Mouse (Mus musculus): ENCODE results near the gene St6galnac5.

The St6galnac5 gene

DNA sequence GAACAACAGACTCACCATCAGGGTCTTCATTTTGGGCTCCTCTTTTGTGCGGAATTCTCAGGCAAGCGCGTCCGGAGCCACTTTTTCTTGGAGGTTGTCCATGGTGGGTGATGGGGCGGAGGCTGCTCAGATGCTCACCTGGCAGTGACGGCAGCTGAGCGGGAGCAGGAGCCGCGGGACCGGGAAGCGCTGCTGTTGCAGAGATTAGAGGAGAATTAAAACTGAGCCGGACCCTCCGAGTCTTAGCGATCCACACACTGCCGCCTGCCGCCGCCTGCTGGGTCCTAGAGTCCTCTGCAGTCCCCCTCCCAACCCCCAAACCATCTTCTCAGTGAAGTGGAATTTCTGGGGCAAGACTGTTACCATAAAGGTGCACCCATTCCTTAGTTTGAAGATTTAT is at the start of gene St6galnac5:
St6galnac5 (minus strand) TSS at position 259 of the 400 bp plus-strand sequence.
- DNase-seq = no peak

DNA sequence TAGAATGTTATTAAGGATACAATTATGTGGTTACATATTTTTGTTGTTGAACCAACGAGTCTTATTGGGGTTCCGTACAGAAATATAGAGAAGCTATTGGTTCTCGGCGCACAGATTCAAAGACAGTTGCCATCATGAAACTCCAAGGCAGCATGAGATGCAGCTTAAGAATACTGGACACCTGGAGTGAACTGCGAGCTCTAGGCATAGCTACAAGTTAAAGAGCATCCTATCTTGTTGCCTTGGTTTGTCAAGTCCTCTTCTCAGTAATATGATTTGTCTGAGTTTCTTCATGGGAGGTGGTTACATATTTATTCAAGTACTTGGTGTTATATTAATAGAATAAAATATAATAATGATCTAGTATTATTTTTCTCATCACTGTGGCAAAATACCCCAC is 48.7 kb upstream of the St6galnac5 start:
- no peak for DNase-seq

DNA sequence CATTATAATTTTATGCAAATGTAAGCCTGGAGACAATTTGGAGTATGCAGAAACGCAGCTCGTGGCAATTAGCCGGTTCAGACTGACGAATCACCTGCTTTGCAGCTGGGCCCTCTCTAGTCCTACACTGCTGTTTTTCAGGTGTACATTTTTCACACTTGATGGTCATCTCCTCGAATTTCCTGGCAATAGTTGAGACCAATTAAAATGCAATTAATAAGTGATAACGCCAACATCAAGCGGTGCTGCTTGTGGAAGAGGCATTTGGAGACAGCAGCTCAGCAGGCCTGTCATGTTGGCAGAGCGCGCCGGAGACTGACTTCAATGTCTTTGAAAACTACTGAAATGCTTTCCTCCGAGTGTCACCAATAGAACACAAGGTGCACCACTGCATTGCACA is 42.0 kb upstream of the St6galnac5 start:
- DNase-seq = no peak

DNA sequence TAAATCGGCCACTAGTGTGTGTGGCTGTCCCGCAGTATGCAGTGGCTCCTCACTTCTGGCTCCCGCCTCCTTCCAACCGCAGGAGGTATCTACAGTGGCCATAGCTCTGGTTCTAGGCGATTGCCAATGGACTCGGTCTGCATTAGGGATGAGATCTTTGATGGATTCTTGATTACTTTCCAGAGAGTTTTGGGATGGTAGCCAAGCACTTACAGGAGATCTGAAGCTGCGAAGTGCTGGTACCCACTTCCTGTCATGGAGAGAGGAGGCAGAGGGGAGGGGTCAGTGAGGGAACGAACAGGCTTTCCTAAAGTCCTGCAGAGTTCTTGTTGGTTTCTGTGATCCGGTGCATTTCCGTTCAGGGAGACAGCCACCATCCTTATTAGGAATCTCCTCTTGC is 36.0 kb upstream of the St6galnac5 start:
- DNase-seq = no peak

DNA sequence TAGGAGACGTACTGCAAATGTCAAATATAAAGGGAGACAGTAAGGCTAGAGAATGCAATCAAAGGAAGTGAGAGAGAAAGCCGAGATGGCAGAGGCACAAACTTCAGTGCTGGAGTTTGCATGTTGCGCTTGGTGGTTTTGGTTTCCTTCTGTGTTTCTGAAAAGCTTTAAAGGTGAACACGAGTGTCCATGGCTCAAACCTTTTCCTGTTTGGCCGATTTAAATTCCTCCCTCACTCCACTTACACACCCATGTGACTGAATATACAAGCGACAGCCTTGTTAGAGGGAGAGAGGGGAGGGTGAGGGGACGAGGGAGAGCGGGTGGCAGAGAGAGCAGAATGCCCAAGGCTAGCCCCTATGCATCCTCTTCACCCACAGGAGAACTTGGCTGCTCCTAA is 34.3 kb upstream of the St6galnac5 start:
- DNase-seq = no peak

DNA sequence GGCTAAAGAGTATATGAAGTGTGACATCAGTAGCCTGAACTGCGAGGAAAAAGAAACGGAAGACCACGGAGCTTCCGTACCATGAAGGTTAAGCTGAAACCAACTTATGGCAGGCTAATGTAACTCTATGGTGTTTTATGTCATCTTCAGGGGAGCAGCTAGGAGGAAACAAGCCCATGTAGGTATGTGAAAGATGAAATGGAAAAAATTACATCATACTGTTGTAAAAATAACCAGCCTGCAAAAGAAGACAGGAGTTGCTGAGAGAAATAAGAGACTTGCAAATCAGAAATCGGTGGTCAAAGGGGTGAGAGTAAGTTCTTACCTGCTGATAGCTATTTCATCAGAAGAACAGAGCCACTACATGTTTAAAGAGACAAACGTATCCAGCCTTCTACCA is 24.8 kb upstream of the St6galnac5 start:
- DNase-seq = no peak

DNA sequence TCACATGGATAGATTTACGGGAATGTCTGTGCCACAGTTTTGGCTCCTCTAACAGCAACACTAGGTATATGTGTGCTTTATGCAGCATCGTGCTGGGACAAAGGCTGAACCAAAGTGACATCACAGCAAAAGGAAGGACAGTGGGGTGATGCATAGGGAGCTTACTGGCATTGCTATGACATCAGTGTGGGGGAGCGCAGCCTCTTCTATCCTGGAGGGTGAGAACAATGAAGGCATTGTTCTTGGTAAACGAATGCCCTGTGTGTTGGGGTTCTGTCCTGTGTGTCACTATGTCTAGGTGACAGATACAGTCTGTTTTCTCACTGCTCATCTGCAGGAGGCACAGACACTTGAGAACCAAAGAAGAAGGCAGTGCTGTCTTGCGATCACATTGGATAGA is 16.9 kb upstream of the St6galnac5 start:
- DNase-seq = no peak

DNA sequence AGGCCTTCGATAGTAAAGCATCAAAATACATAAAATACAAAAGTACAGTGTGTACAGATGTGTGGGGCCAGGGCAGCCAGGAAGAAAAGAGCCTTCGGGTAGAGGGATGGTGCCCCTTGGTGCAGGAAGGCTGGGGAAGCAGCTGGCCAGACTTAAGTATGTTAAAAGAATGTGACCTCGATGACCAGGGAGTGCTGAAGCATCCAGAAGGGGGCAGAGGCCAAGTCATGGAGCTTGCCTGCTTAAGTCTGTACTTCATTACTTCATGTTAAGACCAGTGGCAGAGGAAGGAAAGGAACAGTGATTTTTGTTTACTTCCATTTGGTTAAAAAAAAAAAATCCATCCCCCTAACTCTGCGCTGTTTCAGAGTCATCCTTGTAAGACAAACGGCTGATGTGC is 16.1 kb upstream of the St6galnac5 start:
- no peak for DNase-seq

DNA sequence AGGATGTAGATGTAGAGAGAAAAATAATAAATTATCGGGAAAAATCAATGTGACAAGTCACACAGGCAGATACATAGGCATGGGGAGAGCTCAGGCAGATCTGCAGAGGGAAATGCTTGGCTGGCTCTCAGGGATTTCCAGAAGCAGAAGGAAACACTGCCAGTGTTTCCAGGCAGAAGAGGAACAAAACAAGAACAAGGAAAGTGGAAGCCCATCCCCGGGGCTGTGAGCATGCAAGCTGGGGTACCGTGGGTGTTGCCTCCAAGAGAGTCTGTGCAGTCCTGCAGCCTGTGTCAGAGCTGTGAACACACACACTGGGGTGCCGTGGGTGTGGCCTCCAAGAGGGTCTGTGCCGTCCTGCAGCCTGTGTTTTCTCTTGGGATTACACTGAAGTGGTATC is 11.6 kb upstream of the St6galnac5 start:
- DNase-seq = no peak

DNA sequence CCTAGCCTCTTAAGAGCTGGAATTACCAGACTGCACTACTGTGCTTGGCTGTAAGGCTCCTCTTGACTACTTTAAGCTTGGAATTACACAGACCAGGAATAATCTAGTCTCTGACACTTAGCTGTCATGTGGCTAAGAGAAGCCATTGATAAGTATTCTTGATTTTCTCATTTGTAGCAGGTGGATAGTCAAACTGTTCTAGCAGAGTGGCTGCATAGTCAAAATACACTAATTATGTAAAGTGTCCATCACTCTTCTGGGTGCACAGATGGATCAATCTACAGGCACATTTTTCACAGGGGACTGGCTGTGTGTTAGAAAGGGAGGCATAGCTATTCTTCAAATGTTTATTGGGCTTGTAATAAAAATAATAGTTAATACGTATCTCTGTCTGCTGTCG is 8.7 kb upstream of the St6galnac5 start:
- no peak for DNase-seq

DNA sequence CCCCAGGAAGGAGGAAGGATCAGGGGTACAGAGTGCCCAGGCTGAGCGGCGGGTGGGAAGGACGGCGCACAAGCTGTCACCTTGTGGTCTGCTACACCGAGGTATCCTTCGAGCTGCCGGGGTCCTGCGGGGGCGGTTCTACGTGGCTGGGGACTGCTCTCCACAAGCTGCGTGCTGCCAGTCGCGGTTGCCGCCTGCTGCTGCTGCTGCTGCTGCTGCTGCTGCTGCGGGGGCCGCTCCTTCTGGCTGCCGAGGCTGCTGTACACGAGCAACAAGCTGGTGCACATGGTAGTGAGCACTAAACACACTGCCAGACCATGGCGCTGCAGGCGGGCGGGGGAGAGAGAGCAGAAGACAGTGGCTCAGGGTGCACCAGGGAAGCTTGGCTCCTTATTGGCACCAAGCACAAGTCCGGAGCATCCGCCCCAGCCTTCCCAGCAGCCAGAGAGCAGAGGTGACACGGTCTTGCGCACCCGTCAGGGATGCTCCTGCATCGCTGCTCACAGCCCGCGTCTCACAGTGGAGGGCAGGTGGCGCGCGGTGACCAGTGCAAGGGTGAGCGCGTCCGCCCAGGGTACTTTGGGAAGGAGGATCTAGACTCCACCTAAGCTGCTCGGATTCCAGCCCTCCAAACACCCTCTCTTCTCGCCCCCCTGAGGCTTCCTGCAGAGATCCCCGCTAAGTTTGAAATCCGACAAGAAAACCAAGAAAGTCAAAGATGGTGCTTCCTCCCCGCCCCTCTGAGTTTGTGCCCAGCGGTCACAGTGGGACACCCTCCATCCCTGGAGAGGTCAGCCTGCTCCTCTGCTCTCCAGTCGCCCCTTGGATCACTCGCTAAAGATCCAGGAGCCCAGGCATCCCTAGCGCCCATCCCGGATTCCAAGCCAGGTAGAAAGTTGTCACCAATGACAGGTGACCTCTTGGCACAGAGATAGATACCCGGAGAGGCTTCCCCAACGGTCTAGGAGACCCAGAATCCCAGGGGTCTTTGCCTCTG is 770 bp downstream of the St6galnac5 start:
- DNase-seq = peak; percentile 12

DNA sequence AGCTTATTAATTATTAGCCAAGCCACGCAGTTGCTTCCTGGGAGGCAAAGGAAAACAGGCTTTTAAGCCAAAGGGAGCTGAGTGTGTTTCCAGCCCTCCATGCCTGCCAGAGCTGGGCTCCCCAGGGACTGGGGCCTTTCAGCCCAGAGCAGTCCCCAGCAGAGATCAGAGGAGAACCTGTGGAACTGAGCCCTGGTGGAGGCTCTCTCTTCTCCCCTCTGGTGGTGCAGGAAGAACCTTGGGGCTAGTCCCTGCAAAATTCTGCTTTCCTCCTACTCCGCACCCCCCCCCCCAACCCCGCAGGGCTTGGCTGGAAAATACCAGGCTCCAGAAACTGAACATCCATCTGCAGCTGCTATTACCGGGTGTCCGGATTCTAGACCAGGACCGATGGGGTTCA is 1.6 kb downstream of the St6galnac5 start:
- DNase-seq = no peak

DNA sequence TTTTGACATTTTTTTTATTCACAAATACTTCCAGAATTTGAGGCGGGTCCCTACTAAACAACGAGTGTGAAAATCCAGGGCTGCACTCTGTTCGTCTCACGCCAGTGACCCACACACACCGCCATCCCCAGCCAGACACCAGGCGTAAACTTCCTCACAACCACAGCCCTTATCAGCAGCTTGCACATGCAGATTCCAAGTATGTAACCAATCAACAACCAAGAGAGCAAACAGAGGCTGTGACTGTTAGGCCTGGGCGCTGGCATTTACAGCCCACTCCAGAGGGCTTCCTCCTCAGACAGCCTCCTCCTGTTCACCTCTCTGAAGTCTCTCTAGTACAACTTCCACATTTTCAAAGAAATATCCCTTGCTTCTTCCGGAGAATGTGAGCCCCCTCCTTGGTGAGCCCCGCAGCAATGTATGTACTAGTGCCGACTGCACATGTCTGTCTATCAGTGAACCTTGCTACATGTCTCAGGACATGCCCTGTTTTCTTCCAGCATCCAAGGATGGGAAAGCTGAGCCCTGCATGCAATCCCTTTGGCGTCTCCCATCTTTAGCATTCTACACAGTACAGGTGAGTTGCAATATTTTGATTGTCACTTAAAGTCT is 2.5 kb downstream of the St6galnac5 start:
- no peak for DNase-seq

DNA sequence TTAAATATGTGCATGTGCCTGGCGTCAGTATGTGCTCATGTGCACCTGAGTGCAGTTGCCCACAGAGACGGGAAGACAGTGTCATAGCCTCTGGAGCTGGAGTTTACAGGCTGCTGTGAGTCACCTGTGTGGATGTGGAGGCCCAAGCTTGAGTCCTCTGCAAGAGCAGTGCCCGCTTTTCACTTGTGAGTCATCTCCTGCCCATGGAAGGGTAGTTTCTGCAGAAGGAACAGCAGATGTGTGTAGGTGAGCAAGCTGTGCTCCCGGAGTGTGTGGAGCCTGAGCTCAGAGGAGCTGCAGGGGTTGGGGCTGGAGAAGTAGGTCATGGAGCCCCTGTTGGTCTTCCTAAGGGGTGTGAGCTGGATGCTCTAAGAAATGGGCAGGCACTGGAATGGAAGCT is 10.7 kb downstream of the St6galnac5 start:
- no peak for DNase-seq

DNA sequence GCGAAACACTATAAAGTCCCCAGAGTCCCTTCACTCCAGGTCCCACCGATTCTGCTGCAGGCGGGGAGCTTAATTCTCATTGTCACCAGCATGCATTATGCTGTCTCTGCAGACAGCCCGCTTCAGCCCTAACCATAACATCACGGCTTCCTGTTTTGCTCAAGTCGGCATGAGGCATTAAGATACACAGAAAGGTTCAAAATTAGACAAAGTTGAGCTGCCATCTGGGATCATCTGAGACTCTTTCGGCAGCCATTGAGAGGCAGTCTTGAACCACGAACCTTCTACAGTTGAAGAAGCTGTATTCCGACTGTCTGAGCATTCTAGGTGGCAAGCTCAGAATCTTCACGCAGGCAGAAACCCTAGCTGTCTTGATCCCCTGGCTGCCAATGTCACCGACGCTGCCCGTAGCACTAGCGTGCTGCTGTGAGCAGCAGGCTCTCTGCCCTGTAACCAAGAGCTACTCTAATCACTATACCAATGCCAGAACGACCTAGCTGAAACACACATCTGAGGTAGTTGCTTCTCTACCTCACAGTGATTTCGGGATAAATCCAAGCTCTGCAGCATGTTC is 12.2 kb downstream of the St6galnac5 start:
- DNase-seq = no peak

DNA sequence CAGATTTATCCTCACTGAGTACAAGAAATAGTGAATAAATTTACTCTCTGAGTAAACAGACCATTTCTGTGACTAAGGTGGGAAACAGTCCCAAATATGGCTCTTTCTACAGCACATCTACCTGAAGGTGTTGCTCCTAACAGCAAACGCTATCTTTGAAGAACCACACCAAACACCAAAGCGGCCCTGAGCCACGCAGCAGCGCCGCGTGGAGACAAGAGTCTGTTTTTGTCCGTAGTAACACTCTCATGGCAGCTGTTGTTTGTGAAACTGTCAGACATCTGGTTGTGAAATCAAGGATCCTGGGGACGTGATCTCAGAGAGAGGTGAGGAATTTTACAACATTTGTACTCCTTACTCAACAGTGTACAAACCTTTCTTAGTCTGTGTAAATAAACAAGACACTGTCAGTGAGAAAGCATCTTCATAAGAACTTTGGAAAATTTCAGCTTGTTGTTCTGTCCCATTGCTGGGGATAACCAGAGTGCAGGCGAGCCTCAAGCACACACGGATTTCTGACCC is 20.1 kb downstream of the St6galnac5 start:
- DNase-seq = no peak

DNA sequence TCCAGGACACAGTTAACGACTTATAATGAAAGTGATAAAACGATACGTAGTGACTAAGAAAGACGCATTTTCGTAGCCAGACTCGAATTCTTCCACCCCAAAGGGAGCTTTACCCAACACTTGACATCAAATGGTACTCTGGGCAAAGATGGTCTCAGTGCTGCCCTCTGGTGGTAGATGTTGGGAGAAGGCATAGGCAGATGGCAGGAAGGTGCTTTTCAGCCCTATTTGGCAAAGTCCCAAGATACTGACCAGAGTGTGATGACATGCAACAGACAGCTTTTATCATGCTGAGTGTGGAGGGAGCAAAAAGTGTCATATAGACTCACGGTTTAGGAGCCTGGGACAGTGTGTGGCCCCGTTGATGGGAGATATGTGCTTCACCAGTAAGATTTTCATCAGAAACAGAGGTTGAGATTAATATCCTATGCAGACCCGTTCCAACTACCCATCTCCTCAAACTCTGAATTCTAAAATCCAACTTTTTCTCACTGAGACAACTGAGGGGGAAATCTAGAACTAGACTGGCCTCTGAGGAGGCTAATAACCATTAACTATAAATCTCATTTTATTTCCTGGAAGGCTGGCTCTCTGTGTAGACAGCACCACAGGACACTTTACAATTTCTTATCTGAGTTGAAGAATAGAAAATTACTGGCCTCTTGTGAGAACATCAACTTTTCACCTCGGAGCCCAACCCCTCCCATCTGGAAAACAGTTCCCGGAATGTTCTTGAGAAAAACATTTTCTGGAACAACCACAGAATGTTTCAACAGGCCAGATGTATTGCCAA is 23.5 kb downstream of the St6galnac5 start:
- DNase-seq = peak; percentile 22

DNA sequence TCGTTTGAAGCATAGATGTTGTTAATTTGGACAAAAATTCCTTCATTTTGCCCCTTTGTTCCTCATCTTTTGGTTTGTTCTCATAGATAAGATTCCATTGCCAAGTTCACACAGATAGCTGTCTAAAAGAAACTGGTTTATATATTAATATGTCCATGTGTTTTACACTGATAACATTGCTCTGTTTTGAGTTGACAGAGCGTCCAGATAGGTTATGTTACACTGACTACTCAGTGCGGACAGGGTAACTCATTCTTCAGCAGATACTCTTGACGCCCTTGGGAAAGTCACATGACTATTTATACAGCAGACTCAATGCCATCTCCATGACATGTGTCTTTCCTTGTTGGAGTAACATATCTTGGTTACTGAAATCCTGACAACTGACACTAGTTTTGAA is 25.3 kb downstream of the St6galnac5 start:
- DNase-seq = no peak

DNA sequence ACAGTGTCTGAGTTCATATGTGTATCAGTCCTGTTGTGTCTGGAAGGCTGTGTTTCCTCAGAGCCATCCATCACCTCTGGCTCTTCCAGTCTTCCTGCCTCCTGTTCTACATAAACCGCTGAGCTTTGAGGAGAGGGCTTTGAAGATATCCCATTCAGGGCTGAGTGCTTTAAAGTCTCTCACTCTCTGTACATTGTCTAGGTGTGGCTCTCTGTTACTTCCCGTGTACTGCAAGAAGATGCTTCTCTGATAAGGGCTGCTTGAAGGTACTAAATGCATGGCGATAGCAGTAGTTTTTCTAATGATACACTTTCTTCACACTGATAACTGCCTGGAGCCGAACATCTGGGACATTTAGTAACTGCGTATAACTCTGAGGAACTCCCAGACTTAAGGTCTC is 26.0 kb downstream of the St6galnac5 start:
- no peak for DNase-seq

DNA sequence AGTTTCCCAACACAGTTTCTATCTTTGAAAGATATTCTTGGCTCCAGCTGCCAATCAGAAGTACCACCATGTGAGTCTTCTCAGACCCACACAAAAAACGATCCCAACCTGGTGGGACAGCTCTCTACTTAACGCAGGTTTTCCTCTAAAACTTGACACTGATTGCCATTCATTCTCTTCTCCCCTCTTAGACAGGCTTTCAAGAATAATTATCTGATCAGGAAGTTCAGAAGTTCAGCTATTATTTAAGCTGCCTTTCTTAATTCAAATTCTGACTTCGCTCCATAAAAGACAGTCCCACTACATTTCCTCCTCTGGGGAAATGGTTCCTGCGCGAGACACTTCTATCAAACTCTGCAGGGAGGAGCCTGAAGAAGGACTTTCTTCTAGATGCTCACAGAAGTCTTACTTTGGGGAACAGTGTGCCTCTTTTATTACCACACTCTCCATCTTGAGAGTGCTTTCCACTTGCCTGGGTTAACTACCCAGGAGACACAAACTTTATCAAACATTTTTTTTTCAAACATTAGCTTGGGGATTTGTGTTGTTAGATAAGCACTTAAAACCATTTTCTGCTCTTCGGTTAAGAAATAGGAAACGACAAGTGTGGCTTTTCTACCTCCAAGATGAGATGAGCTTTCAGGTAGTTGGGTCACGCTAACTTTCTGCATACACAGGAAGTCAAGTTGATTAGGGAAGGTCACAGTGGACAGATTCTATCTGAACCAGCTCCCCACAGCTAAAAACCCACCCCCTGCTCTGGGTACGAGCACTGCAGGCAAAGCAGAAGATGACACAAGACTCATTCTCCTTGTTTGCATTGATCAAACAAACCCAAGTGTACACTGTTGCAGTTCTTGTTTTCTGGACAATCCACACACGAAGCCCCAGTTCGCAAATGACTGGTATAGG is 30.2 kb downstream of the St6galnac5 start:
- no peak for DNase-seq

DNA sequence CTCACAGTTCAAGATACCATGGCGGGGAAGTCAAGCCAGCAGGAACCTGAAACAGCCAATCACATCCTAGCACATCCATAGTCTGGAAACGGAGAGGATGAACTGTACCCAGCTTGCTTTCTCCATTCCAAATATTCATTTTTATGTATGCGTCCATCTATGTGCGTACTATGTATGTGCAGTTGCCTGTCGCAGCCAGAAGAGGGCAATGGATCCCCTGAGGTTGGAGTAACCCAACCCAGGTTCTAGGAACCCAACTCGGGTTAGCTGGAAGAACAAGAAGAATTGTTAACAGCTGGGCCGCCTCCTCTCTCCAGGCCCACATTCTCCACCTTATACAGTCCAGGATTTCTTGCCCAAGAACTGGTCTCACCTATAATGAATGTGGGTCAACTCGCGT is 31.1 kb downstream of the St6galnac5 start:
- DNase-seq = no peak

DNA sequence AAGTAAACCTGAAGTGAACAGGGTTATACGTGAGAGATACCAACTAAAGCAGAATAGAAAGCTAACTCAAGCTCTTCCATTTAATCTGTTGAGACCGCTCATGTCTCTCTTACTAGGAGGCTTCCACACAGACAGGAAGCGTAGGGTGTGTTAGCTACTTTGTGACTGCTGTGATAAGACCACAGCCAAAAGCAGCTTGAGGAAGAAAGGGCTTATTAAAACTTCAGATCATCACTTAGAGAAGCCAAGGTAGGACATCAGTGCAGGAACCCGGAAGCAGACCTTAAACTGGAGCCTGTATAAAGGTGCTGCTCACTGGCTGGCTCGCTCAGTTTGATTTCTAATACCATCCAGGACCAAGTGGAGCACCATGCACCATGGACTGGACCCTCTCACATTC is 31.7 kb downstream of the St6galnac5 start:
- no peak for DNase-seq
